Mouse (Mus musculus): ENCODE measurements at regions not wholly inside any gene's neighbourhood (a gene's known extent, or its start where the extent isn't known, plus 50 kb on each side); places are given as distances from the start of the nearest gene placed in this dataset.
A peak's percentile ranks its signal among the peaks of the same experiment; 100 is the strongest.

- Histone ChIP-seq H3K4me1 (ENCODE audit: control insufficient read depth, insufficient read depth, low read length) (no peaks in the 10 kb centered on the region), H3K4me3 (no peak overlapping the region), H3K36me3 (ENCODE audit: control insufficient read depth, insufficient read depth, low read length) (no peaks in the 10 kb centered on the region), H3K27ac (no peak overlapping the region), H3K9ac (ENCODE audit: low read depth, low read length) (no peak overlapping the region), H3K79me2 (replicated peaks; ENCODE audit: control insufficient read depth, insufficient read depth, low read length) (no peaks in the 10 kb centered on the region), H3K27me3 (ENCODE audit: control insufficient read depth, insufficient read depth, low read length) (no peaks in the 10 kb centered on the region)
- intact Hi-C loops (cut with DNase I): no loop called here
- 91% methylated on average over 5 of the region's 5 CpGs for WGBS
- DNase-seq: no peak
- TF ChIP-seq POLR2A (IDR thresholded peaks at IDR 0.05; ENCODE audit: insufficient read depth, low read depth, low read length) (no peak), CTCF (IDR thresholded peaks at IDR 0.05) (no peak), EP300 (IDR thresholded peaks at IDR 0.05; ENCODE audit: insufficient read depth, low read depth, low read length) (no peak)
Measured at GRCm38 (mm10) chr3:52728426-52728825, 288.6 kb downstream of the Cog6 start.

- Histone ChIP-seq H3K4me3 (no peak overlapping the region), H3K9ac (ENCODE audit: low read depth, low read length) (no peak overlapping the region), H3K4me1 (ENCODE audit: control insufficient read depth, insufficient read depth, low read length) (no peaks in the 10 kb centered on the region), H3K36me3 (ENCODE audit: control insufficient read depth, insufficient read depth, low read length) (no peaks in the 10 kb centered on the region), H3K27me3 (ENCODE audit: control insufficient read depth, insufficient read depth, low read length) (no peaks in the 10 kb centered on the region), H3K27ac (no peak overlapping the region), H3K79me2 (replicated peaks; ENCODE audit: control insufficient read depth, insufficient read depth, low read length) (no peaks in the 10 kb centered on the region)
- no peak for TF ChIP-seq EP300 (IDR thresholded peaks at IDR 0.05; ENCODE audit: insufficient read depth, low read depth, low read length)
- no peak for TF ChIP-seq CTCF (IDR thresholded peaks at IDR 0.05)
- TF ChIP-seq POLR2A (IDR thresholded peaks at IDR 0.05; ENCODE audit: insufficient read depth, low read depth, low read length): no peak
- WGBS: 89% methylated on average over 3 of the region's 3 CpGs
- intact Hi-C loops (cut with DNase I): no loop called here
- no peak for DNase-seq
Measured at GRCm38 (mm10) chr3:52724354-52724753, 292.7 kb downstream of the Cog6 start.

GRCm38 (mm10) chr3:52722946-52723345, 294.1 kb downstream of the Cog6 start:
- no peak for DNase-seq
- intact Hi-C loops (cut with DNase I): no loop called here
- TF ChIP-seq POLR2A (IDR thresholded peaks at IDR 0.05; ENCODE audit: insufficient read depth, low read depth, low read length) (no peak), CTCF (IDR thresholded peaks at IDR 0.05) (no peak), EP300 (IDR thresholded peaks at IDR 0.05; ENCODE audit: insufficient read depth, low read depth, low read length) (no peak)
- Histone ChIP-seq H3K27ac (no peak overlapping the region), H3K4me3 (no peak overlapping the region), H3K9ac (ENCODE audit: low read depth, low read length) (no peak overlapping the region), H3K36me3 (ENCODE audit: control insufficient read depth, insufficient read depth, low read length) (no peaks in the 10 kb centered on the region), H3K27me3 (ENCODE audit: control insufficient read depth, insufficient read depth, low read length) (no peaks in the 10 kb centered on the region), H3K4me1 (ENCODE audit: control insufficient read depth, insufficient read depth, low read length) (no peaks in the 10 kb centered on the region), H3K79me2 (replicated peaks; ENCODE audit: control insufficient read depth, insufficient read depth, low read length) (no peaks in the 10 kb centered on the region)
- 95% methylated on average over 2 of the region's 2 CpGs for WGBS

GRCm38 (mm10) chr3:52719181-52719580, 297.9 kb downstream of the Cog6 start:
- Histone ChIP-seq H3K27ac (no peak overlapping the region), H3K36me3 (ENCODE audit: control insufficient read depth, insufficient read depth, low read length) (no peaks in the 10 kb centered on the region), H3K4me1 (ENCODE audit: control insufficient read depth, insufficient read depth, low read length) (no peaks in the 10 kb centered on the region), H3K27me3 (ENCODE audit: control insufficient read depth, insufficient read depth, low read length) (no peaks in the 10 kb centered on the region), H3K9ac (ENCODE audit: low read depth, low read length) (no peak overlapping the region), H3K4me3 (no peak overlapping the region), H3K79me2 (replicated peaks; ENCODE audit: control insufficient read depth, insufficient read depth, low read length) (no peaks in the 10 kb centered on the region)
- WGBS: 82% methylated on average over 3 of the region's 3 CpGs
- no peak for DNase-seq
- intact Hi-C loops (cut with DNase I): no loop called here
- no peak for TF ChIP-seq CTCF (IDR thresholded peaks at IDR 0.05)
- no peak for TF ChIP-seq EP300 (IDR thresholded peaks at IDR 0.05; ENCODE audit: insufficient read depth, low read depth, low read length)
- TF ChIP-seq POLR2A (IDR thresholded peaks at IDR 0.05; ENCODE audit: insufficient read depth, low read depth, low read length): no peak

GRCm38 (mm10) chr3:52717324-52717723, 299.7 kb downstream of the Cog6 start:
- intact Hi-C loops (cut with DNase I): no loop called here
- Histone ChIP-seq H3K4me3 (no peak overlapping the region), H3K4me1 (ENCODE audit: control insufficient read depth, insufficient read depth, low read length) (no peaks in the 10 kb centered on the region), H3K27ac (no peak overlapping the region), H3K9ac (ENCODE audit: low read depth, low read length) (no peak overlapping the region), H3K36me3 (ENCODE audit: control insufficient read depth, insufficient read depth, low read length) (no peaks in the 10 kb centered on the region), H3K27me3 (ENCODE audit: control insufficient read depth, insufficient read depth, low read length) (no peaks in the 10 kb centered on the region), H3K79me2 (replicated peaks; ENCODE audit: control insufficient read depth, insufficient read depth, low read length) (no peaks in the 10 kb centered on the region)
- 88% methylated on average over 5 of the region's 5 CpGs for WGBS
- DNase-seq: no peak
- TF ChIP-seq POLR2A (IDR thresholded peaks at IDR 0.05; ENCODE audit: insufficient read depth, low read depth, low read length): no peak
- no peak for TF ChIP-seq EP300 (IDR thresholded peaks at IDR 0.05; ENCODE audit: insufficient read depth, low read depth, low read length)
- no peak for TF ChIP-seq CTCF (IDR thresholded peaks at IDR 0.05)

GRCm38 (mm10) chr3:52712151-52712550, 304.9 kb downstream of the Cog6 start:
- DNase-seq: peak in 1 of 2 experiments; percentile 38
- Histone ChIP-seq H3K27ac (no peak overlapping the region), H3K4me1 (ENCODE audit: control insufficient read depth, insufficient read depth, low read length) (no peaks in the 10 kb centered on the region), H3K36me3 (ENCODE audit: control insufficient read depth, insufficient read depth, low read length) (no peaks in the 10 kb centered on the region), H3K79me2 (replicated peaks; ENCODE audit: control insufficient read depth, insufficient read depth, low read length) (no peaks in the 10 kb centered on the region), H3K4me3 (no peak overlapping the region), H3K9ac (ENCODE audit: low read depth, low read length) (no peak overlapping the region), H3K27me3 (ENCODE audit: control insufficient read depth, insufficient read depth, low read length) (no peaks in the 10 kb centered on the region)
- intact Hi-C loops (cut with DNase I): no loop called here
- TF ChIP-seq POLR2A (IDR thresholded peaks at IDR 0.05; ENCODE audit: insufficient read depth, low read depth, low read length) (no peak), CTCF (IDR thresholded peaks at IDR 0.05) (no peak), EP300 (IDR thresholded peaks at IDR 0.05; ENCODE audit: insufficient read depth, low read depth, low read length) (no peak)
- 83% methylated on average over 5 of the region's 5 CpGs for whole genome bisulfite sequencing
